Mouse (Mus musculus): ENCODE data around the gene Dnajc3.

The Dnajc3 gene

DNA sequence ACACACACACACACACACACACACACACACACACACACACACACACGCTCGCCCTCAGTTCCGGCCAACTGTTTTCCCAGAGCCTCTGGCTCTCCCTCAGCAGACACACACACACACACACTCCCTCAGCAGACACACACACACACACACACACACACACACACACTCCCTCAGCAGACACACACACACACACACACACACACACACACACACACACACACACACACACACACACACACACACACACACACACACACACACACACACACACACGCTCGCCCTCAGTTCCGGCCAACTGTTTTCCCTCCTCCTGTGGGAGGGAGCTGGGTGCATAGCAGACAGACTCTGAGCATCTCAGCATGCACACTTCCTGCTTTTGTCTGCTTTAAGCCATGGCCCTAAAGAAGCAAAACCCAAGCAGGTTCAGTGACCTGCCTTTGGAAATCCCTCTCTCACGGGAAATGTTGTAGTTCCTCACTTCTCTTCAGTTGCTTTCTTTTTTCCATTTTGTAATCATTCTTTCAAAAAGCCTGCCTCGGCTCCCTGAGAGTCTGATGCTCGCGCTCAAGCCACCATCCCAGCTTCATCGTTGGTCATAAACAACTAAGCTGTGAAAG, 44.8 kb downstream of the Dnajc3 start:
- peak; percentile 83 for DNase-seq (ENCODE audit: low read depth, low spot score)

DNA sequence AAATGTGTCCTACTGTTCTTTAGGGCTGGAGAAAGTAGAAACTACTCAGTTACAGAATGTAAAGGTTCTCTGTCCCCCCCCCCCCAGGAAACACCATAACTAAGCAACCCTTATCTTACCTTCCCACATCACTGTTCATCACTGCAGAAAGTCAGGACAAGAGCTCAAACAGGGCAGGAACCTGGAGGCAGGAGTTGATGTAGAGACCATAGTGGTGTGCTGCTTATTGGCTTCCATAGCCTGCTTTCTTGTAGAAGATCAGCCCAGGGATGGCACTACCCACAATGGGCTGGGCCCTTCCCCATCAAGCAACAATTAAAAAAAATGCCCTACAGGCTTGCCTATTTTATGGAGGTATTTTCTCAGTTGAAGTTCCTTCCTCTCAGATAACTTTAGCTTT, 45.6 kb downstream of the Dnajc3 start:
- no peak for DNase-seq (ENCODE audit: low read depth, low spot score)

DNA sequence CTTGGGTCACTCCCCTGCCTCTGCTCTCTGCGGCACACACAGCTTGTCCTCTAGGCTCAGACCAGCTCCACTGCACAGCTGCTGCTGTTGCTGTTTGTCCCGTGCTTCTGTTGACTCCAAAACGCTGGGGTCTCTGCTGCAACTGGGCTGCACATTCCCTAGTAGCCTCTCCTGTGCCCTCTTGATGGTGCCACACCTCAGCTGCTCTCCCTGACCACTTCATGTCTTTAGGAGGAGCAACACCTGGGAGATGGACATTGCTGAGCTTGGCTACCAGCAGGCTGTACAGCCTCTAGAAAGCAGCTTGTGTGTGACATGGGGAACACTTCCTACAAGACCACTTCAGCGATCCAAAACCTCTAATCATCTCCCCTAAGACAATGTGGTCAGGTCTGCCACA, 46.4 kb downstream of the Dnajc3 start:
- no peak for DNase-seq (ENCODE audit: low read depth, low spot score)

DNA sequence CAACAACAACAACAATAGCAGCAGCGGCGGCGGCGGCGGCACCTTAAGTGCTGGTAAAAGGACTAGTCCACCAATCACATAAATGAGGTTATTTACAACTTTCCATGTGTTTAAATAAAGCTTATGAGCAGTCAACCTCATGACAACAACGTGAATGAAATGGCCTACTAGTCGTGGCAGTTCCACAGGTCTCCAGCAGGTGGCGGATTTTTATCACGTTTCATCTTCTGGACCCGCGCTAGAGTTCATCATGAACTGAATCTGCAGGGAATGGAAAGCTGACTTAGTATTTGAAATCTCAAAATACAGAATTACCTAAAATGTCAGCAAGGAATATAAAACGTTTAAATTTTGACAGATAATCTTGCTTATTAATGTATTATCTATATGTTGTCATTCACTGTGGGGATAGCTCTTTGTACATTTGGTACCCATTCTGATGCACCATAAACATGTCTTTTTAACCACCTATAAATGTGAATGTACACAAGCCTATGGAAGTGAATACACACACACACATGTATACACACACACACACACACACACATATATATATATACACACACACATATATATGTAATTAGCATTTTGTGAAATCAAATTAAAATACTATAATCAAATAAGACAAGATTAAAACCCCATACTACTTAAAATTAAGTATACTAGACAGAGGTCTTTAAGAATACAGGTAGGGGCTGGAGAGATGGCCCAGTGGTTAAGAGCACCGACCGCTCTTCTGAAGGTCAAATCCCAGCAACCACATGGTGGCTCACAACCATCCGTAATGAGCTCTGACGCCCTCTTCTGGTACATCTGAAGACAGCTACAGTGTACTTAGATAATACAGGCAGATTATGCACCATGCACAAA, 49.1 kb downstream of the Dnajc3 start:
- peak; percentile 85 for DNase-seq (ENCODE audit: low read depth, low spot score)

DNA sequence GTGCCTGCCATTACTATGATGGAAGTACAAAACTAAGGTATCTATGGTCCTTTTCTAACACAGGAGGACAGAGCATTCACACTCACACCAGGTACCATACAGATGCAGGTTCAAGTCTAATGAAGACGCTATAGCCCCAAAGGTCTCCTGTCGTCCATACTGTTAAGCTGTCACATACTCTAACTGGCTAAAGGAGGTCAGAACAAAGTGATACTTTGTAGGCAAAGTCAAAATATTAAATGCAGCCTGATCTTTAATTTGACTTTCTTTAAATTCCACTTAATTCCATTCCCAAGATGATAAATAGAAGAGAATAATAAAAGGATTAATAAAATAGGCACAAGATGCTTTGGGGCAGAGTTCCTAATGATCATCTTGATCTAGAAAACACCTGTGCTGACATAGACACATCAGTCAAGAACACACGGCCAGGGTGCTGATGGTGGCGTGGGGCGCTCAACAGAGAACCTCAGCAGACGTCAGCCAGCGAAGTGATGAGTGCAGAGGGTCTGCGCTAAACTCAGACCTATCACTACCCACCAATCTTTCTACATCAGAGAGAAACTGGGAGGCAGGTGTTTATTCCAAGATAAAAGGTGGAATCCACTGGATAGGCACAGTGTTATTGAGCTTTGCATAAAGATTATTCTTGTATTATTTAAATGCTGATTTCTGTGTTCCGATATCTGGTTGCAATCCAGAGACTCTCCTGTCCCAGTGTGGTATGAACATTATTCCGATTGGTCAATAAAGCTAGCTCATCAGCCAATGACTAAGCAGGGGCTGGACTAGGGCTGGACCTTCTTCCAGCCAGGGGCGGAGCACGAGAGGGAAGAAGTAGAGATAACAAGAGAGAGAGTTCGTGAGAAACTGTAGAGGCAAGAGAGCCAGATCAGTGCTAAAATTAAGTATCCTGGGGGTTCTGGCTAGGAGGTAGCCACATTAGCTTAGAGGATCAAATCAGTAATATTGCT, 50.0 kb downstream of the Dnajc3 start:
- DNase-seq (ENCODE audit: low read depth, low spot score), result no peak

DNA sequence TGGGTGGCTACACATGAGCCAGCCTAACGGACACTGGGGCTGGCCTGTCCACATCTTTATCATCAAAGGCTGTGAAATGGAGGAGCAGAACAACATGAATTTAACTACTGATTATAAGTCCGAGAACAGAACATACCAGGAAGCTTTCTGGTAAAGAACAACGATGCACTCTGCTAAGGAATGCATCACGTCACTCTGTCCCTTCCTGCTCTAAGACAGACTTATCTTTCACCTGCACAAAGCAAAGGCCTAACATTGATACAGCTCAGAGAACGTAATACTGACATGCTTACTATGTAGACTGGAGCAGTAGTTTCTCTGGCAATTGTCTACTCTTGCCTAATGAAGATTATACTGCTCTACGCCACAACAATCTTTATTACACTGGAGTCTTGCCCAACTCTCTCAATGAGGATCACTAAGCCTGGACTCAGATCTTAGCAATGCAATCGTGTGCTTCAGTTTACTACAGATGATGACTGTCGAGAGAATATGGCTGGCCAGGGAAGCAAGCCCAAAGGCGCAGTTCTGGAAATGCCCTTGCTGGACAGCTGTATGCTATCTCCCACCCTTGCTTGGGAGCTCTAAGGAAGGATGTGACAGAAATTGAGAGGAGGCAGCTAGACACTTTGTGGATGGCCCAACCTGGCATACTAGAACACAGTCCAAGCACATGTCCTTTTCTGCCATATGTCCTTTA, 57.6 kb downstream of the Dnajc3 start:
- no peak for DNase-seq (ENCODE audit: low read depth, low spot score)

DNA sequence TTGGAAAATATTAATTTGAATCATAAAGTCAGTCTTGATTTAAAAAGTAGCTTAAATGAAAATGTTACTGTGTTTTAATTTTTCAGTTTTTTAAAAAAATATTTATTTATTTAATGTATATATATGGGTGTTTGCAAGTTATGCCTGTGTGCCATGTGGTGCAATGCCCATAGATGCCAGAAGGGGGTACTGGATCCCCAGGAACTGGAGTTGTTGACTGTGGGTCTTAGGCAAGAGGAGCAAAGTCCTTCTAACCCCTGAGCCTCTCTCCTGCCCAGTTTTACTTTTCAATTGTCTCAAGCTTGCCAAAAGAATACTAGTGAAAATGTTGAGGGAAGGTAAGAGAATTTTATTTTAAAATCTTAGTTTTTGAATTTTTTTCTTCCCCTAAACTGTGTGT, 65.5 kb downstream of the Dnajc3 start:
- DNase-seq (ENCODE audit: low read depth, low spot score), result peak; percentile 75

DNA sequence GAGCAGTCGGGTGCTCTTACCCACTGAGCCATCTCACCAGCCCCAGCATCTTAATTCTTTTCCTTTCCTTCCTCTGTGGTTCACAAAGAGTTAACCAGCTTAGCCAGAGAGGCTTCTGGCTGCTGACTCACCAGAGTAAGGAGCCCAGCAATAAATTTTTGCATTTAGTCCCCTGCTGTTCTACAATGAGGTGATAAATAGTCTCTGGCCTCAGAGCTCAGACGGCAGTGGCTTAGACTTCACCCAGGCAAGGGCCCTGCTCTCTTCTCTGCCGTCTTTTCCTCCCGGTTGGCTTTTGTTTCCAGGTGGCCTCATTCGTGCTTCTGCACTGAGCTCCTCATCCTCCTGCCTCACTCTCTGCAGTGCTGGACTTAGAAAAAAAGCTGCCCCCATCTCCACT, 68.1 kb downstream of the Dnajc3 start:
- no peak for DNase-seq (ENCODE audit: low read depth, low spot score)

DNA sequence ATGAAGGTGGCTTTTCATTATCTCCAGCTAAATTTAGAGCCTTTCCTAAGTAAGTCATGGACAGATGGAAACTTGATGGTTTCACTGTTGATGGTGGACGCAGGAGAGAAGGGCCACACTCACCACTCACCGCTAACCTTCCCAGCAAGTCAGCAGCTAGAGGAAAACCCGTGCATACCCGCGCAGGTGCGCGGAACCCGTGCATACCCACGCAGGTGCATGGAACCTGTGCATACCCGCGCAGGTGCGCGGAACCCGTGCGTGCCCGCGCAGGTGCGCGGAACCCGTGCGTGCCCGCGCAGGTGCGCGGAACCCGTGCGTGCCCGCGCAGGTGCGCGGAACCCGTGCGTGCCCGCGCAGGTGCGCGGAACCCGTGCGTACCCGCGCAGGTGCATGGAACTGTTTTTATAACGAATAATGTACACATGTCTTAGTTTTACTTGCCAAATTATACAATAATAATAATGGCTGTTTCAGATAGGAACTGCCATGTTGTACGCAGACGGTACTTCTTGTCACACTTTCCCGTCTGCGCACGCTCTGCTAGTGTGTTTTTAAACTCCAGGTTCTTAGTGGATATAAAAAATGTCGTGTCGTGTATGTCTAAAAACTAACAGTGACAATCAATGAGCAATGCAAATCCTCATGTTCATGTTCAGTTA, 68.8 kb downstream of the Dnajc3 start:
- peak; percentile 57 for DNase-seq (ENCODE audit: low read depth, low spot score)

DNA sequence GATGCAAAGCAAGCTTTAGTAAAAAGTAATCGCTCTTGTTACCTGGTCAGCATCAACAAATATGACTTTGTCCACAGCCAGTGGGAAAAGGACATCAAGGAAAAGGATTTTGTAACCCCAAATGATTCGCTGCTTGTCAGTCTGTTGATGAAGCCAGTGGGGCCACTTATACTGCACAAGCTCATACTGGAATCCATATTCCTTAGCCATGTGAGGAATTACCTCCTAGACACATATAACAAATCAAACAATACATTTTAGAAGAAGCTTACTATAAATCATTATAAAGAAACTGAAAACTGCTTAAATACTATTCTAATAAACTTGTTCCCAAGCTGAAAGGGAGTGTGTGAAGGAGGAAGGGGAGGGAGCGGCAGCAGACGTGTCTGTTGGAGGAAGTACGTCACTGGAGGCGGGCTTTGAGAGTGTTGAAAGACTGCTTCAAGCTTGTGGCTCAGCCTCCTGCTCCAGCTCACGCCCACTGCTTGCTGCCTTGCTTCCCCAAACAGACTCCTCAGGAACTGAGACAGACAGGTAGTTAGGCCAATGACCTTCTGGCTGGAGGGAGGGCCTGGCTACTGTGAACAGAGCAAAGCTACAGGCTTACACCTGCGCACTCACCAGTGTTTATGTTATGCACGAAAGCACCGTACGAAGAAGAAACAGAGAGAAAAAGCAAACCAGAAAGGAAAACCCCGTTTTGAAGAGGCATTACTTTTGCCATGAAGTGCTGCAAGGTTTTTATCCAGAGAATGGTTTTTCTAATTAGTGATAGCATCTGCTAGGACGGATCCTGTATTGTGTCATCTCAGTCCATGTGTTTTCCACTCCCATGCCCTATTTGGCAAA, 69.6 kb downstream of the Dnajc3 start:
- peak; percentile 99 for DNase-seq (ENCODE audit: low read depth, low spot score)

DNA sequence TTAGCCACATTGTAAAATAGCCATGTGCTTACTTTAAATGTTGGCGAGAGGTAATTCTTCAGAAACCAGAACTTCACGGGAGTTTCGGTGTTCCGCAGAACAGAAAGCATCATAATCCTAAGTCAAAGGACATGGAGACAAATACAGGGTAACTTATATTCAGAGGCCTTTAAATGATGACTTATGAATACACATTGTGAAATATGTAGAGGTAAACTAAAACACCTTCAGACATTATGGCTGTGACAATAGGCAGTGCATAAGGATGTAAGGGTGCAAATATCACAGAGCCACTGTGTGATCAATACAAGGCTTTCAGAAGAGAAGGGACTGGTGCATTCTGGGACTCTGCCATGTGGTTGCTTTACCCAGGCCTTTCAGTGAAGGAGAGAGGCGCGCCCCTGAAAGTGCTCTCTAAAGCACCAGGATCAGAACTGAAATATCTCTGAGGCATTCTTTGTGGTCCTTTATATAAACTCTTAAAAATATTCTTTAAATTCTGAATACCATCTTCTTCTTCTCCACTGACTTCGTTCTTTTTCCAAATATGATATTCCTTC, 70.3 kb downstream of the Dnajc3 start:
- DNase-seq (ENCODE audit: low read depth, low spot score), result peak; percentile 52

DNA sequence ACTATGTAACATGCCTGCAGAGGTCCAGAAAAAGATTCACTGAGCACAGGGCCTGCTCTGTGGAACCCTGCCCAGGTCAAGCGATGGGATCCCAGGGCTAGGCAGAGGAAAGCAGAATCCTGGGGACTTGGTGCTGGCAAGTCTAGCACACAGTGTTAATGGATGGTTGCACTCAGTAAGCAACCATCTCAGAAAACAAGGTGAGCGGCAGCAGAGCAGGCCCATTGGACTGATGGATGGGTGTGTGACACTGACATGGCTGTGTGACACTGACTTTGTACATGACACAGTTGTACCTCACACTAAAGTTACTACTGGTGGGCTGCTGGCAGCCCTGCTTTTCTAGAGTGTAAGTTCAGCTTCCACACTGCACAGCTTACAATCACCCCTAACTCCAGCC, 71.8 kb downstream of the Dnajc3 start:
- no peak for DNase-seq (ENCODE audit: low read depth, low spot score)

DNA sequence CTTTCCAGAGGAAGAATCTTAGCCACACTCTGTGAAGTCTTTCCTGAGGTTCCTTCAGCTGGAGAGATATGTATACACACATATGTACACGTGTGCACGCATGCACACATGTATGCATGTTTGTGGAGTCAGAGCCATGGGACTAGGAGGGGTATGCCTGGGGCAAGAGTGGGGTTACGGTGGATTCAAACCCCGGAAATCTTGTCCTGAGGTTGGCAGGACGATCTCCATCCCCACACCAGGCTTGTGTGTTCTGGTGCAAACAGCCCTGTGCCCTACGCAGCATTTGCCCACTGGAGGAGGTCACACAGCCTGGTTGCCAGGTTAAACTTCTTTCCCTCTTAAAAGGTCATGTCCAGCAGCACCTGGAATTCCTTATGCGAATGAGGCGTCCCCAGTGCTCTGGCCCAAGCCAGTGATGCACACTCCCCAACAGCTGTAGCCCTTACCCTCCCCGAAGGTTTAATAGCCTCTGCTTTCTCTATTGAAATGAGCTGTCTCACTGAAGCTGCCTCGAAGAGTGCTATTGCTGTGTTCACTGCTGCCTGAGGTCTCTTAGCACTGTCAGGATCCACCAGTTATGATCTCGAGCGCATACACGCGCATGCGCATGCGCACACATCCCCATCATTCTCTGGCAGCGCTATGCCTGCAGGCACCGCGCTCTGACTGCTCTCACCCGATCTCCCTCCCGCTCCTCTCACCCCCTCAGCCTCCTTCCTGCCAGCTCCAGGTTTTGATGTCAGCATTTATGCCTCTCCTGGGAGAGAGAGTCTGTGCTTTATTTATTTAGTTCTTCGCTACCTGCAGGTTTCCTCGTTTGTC, 75.0 kb downstream of the Dnajc3 start:
- DNase-seq (ENCODE audit: low read depth, low spot score), result peak; percentile 71

DNA sequence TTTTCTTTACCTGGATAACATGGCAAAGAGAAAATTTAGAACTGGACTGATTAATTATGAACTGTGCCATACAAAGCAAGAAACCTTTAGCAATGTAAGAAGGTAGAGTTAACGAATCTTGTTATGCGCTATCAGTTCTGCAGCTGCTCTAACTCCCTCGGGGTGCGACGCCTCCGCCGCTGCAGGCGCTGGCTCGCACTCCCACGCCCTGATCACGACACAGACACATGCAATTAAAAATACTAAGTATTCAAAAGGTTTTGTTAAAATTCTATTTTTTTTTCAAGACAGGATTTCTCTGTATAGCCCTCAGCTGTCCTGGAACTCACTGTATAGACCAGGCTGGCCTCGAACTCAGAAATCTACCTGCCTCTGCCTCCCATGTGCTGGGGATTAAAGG, 75.8 kb downstream of the Dnajc3 start:
- DNase-seq (ENCODE audit: low read depth, low spot score), result no peak

DNA sequence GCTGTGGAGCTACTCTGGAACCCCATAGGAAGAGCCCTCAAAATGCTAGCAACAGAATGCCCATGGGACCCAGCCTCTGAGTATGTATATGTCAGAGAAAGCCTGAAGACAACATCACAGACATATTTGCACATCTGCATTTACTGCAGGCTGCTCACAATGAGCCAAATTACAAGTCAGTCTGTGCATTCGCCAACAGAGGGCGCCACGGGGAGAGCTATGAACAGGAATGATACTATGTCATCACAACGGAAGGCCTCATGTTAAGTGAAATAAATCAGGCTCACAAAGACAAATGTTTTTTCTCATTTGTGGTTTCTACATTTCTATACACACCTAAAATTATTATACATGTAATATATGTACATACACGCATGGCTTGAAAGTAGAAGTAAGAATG, 88.1 kb downstream of the Dnajc3 start:
- peak; percentile 49 for DNase-seq (ENCODE audit: low read depth, low spot score)

DNA sequence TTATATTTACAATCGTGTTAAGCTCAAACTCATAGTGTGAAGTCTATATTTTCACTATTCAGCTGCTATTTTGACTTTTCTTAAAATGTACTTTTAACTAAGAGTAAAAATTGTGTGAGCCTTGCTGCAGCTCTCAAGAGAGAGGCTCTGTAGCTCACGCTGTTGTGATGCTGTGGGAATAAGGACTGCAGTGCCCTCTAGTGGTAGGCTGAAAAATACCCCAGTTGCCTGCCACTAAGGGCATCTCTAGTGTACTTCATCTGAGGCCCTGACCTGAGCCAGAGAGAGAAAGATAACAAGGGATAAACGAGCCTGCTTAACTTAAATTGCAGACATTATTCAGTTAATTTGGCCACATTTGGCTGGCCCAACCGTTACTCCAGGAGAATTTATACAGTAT, 89.4 kb downstream of the Dnajc3 start:
- peak; percentile 91 for DNase-seq (ENCODE audit: low read depth, low spot score)

DNA sequence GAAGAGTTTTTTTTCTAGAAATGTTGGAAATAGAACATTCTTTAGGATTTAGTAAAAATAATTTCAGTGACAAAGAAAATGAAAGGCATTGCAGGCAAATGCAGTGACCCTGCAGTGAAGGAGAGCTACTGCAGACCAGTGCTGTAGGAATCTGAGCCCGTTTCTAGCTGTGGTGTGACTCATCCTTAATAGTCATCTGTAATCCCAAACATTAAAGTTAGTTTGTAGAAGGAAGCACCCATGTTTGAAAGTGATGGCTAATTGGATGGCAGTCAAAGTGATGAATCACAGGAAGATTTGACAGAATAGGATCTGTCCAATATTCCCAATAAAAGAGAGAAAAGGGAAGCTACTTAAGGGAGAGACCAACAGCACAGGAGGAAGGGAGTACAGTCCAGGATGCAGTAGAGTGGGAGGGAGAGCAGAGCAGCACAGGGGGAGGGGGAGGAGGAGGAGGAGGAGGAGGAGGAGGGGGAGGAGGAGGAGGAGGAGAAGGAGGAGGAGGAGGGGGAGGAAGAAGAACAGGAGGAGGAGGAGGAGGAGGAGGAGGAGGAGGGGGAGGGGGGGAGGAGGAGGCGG, 90.0 kb downstream of the Dnajc3 start:
- no peak for DNase-seq (ENCODE audit: low read depth, low spot score)
